Mouse (Mus musculus): Measurements from ENCODE around the gene Gm38392. TPM values are rescaled to one million over a fixed set of nuclear protein-coding genes. Genes with fewer than 3 reads are reported as not detected.

Gm38392 gene
- polyA plus RNA-seq, 1 experiment from 2014 or later: 0.20 TPM

DNA sequence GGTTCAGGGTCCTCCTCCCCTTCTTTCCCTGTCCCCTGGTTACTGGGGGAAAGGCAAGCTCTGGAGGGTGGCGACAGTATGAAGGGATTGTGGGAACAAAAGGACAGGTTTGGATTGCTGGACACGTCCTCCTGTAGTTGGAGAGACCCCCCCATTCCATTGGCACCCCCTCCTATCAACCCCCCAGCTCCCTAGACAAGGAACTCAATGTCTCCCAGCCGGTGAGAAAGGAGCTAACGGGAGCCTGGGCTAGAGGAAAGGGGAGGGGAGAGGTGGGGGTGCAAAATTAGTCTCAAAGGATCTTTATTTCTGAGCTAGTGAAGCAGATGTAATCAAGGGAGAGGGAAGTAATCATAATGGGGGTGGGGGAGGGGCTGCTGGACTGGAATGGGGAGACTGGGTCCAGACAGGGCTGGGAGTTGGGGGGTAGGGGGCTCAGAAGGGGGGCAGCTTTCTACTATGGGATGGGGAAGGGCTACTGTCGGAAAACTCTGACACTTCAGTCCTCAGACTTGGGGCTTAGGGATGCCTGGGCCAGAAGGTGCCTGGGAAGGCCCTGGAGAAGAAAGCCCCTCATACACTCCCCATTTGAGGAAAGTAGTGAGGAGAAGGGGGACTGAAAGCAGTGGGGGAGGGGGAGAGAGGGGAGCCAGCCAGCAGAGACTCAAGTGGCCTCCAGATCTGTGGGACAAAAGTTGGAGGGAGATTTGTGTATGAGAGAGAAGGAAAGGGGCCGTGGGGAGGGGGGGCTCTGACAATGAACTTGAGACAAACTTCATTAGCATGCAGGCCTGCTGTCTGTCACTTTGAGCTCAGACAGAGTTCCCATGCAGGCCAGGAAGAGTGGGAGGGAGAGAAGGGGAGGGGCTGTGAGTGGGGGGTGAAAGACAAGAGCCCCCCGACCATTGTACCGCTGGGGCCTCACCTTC is 81.2 kb downstream of the Gm38392 start:
- no peaks in the 10 kb centered on the region for H3K9me3 ChIP-seq (ENCODE audit: control insufficient read depth, low read length)
- H3K9ac ChIP-seq (ENCODE audit: low read depth, low read length): peak overlapping the region; percentile 31; the same call in 1 of the 2 replicates
- H3K27ac ChIP-seq (ENCODE audit: low read depth, low read length): peak overlapping the region; percentile 97
- under 1% methylated on average over 8 of the region's 8 CpGs for WGBS
- H3K27me3 ChIP-seq (ENCODE audit: control insufficient read depth, insufficient read depth, low read length): peaks cover 73% of the 10 kb centered on the region
- no peaks in the 10 kb centered on the region for H3K36me3 ChIP-seq (ENCODE audit: control insufficient read depth, insufficient read depth, low read length)
- H3K4me3 ChIP-seq (ENCODE audit: low read depth, low read length): peak overlapping the region; percentile 55; the same call in 1 of the 2 replicates
- DNase-seq (ENCODE audit: low spot score): peak; percentile 80
- peak; percentile 82 for ATAC-seq (ENCODE audit: low FRiP score)
- peak overlapping the region; percentile 65 for H3K4me2 ChIP-seq (replicated peaks; ENCODE audit: low read depth, low read length)
- H3K4me1 ChIP-seq (replicated peaks; ENCODE audit: control insufficient read depth, insufficient read depth, low read length): peaks cover 13% of the 10 kb centered on the region

- DNase-seq (ENCODE audit: low spot score): peak; percentile 53
- H3K9ac ChIP-seq (ENCODE audit: low read depth, low read length): no peak overlapping the region
Observed at GRCm38 (mm10) chr3:88205176-88205562, 81.8 kb downstream of the Gm38392 start.

GRCm38 (mm10) chr3:88204751-88205150 is 82.3 kb downstream of the Gm38392 start:
- Histone ChIP-seq H3K4me2 (replicated peaks; ENCODE audit: low read depth, low read length) (no peak overlapping the region), H3K36me3 (ENCODE audit: control insufficient read depth, insufficient read depth, low read length) (no peaks in the 10 kb centered on the region), H3K9ac (ENCODE audit: low read depth, low read length) (no peak overlapping the region), H3K9me3 (ENCODE audit: control insufficient read depth, low read length) (no peaks in the 10 kb centered on the region), H3K27ac (ENCODE audit: low read depth, low read length) (peak overlapping the region; percentile 97), H3K27me3 (ENCODE audit: control insufficient read depth, insufficient read depth, low read length) (peaks cover 71% of the 10 kb centered on the region), H3K4me1 (replicated peaks; ENCODE audit: control insufficient read depth, insufficient read depth, low read length) (peaks cover 18% of the 10 kb centered on the region), H3K4me3 (ENCODE audit: low read depth, low read length) (no peak overlapping the region)
- ATAC-seq (ENCODE audit: low FRiP score) (no peak), DNase-seq (ENCODE audit: low spot score) (peak; percentile 39)
- WGBS: 22% methylated on average over 1 of the region's 1 CpGs

More at GRCm38 (mm10) chr3:88205176-88205562, 81.8 kb downstream of the Gm38392 start:
- ATAC-seq (ENCODE audit: low FRiP score): peak; percentile 15
- Histone ChIP-seq H3K27me3 (ENCODE audit: control insufficient read depth, insufficient read depth, low read length) (peaks cover 74% of the 10 kb centered on the region), H3K4me3 (ENCODE audit: low read depth, low read length) (no peak overlapping the region), H3K36me3 (ENCODE audit: control insufficient read depth, insufficient read depth, low read length) (no peaks in the 10 kb centered on the region), H3K4me1 (replicated peaks; ENCODE audit: control insufficient read depth, insufficient read depth, low read length) (peaks cover 17% of the 10 kb centered on the region), H3K9me3 (ENCODE audit: control insufficient read depth, low read length) (no peaks in the 10 kb centered on the region), H3K4me2 (replicated peaks; ENCODE audit: low read depth, low read length) (no peak overlapping the region), H3K27ac (ENCODE audit: low read depth, low read length) (peak overlapping the region; percentile 97)
- 5% methylated on average over 4 of the region's 4 CpGs for WGBS

- peak overlapping the region; percentile 14 for H3K4me2 ChIP-seq (replicated peaks; ENCODE audit: low read depth, low read length)
- ATAC-seq (ENCODE audit: low FRiP score): no peak
Observed at GRCm38 (mm10) chr3:88203999-88204700, 82.9 kb downstream of the Gm38392 start.

DNA sequence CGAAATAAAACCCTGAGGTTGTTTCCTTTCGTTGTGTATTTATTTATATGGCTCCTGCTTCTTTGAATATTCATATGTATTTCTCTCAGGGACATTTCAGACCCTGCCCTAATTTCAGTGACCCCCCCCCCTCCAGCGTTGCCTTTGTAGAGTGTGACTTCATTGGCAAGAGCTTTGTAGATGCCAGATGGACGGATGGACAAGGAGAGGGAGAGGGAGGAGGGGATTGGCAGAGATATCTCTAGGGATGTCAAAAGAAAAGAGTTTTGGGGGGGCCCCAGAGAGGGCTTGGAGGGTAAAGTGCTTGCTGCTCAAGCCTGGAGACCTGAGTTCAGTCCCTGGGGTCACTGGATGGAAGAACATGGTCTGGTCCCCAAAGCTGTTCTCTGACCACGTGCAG is 83.6 kb downstream of the Gm38392 start:
- DNase-seq (ENCODE audit: low spot score): peak; percentile 20
- ATAC-seq (ENCODE audit: low FRiP score): no peak
- no peak overlapping the region for H3K4me3 ChIP-seq (ENCODE audit: low read depth, low read length)
- H3K4me1 ChIP-seq (replicated peaks; ENCODE audit: control insufficient read depth, insufficient read depth, low read length): peaks cover 20% of the 10 kb centered on the region
- peaks cover 65% of the 10 kb centered on the region for H3K27me3 ChIP-seq (ENCODE audit: control insufficient read depth, insufficient read depth, low read length)
- H3K4me2 ChIP-seq (replicated peaks; ENCODE audit: low read depth, low read length): peak overlapping the region; percentile 14; the same call in 1 of the 2 replicates
- no peaks in the 10 kb centered on the region for H3K36me3 ChIP-seq (ENCODE audit: control insufficient read depth, insufficient read depth, low read length)
- WGBS: 11% methylated on average over 5 of the region's 5 CpGs
- H3K9ac ChIP-seq (ENCODE audit: low read depth, low read length): peak overlapping the region; percentile 49; the same call in 1 of the 2 replicates
- peak overlapping the region; percentile 97 for H3K27ac ChIP-seq (ENCODE audit: low read depth, low read length)
- H3K9me3 ChIP-seq (ENCODE audit: control insufficient read depth, low read length): no peaks in the 10 kb centered on the region

More at GRCm38 (mm10) chr3:88203999-88204700, 82.9 kb downstream of the Gm38392 start:
- Histone ChIP-seq H3K27me3 (ENCODE audit: control insufficient read depth, insufficient read depth, low read length) (peaks cover 67% of the 10 kb centered on the region), H3K27ac (ENCODE audit: low read depth, low read length) (peak overlapping the region; percentile 97), H3K9ac (ENCODE audit: low read depth, low read length) (peak overlapping the region; percentile 49), H3K9me3 (ENCODE audit: control insufficient read depth, low read length) (no peaks in the 10 kb centered on the region), H3K4me3 (ENCODE audit: low read depth, low read length) (no peak overlapping the region), H3K36me3 (ENCODE audit: control insufficient read depth, insufficient read depth, low read length) (no peaks in the 10 kb centered on the region), H3K4me1 (replicated peaks; ENCODE audit: control insufficient read depth, insufficient read depth, low read length) (peaks cover 18% of the 10 kb centered on the region)
- 5% methylated on average over 7 of the region's 7 CpGs for WGBS
- DNase-seq (ENCODE audit: low spot score): peak; percentile 37

GRCm38 (mm10) chr3:88202986-88203385 is 84.0 kb downstream of the Gm38392 start:
- no peaks in the 10 kb centered on the region for H3K36me3 ChIP-seq (ENCODE audit: control insufficient read depth, insufficient read depth, low read length)
- WGBS: 4% methylated on average over 6 of the region's 6 CpGs
- H3K9me3 ChIP-seq (ENCODE audit: control insufficient read depth, low read length): no peaks in the 10 kb centered on the region
- DNase-seq (ENCODE audit: low spot score) (peak; percentile 41), ATAC-seq (ENCODE audit: low FRiP score) (no peak)
- no peak overlapping the region for H3K4me3 ChIP-seq (ENCODE audit: low read depth, low read length)
- H3K9ac ChIP-seq (ENCODE audit: low read depth, low read length): peak overlapping the region; percentile 42; the same call in 1 of the 2 replicates
- H3K4me2 ChIP-seq (replicated peaks; ENCODE audit: low read depth, low read length): peak overlapping the region; percentile 15; the same call in 1 of the 2 replicates
- H3K27me3 ChIP-seq (ENCODE audit: control insufficient read depth, insufficient read depth, low read length): peaks cover 63% of the 10 kb centered on the region
- H3K27ac ChIP-seq (ENCODE audit: low read depth, low read length): peak overlapping the region; percentile 97
- peaks cover 24% of the 10 kb centered on the region for H3K4me1 ChIP-seq (replicated peaks; ENCODE audit: control insufficient read depth, insufficient read depth, low read length)

- peak; percentile 45 for DNase-seq (ENCODE audit: low spot score)
- no peaks in the 10 kb centered on the region for H3K36me3 ChIP-seq (ENCODE audit: control insufficient read depth, insufficient read depth, low read length)
- H3K9me3 ChIP-seq (ENCODE audit: control insufficient read depth, low read length): no peaks in the 10 kb centered on the region
- peaks cover 27% of the 10 kb centered on the region for H3K4me1 ChIP-seq (replicated peaks; ENCODE audit: control insufficient read depth, insufficient read depth, low read length)
- no peak for ATAC-seq (ENCODE audit: low FRiP score)
- peak overlapping the region; percentile 44; the same call in 1 of the 2 replicates for H3K4me3 ChIP-seq (ENCODE audit: low read depth, low read length)
- peak overlapping the region; percentile 86 for H3K4me2 ChIP-seq (replicated peaks; ENCODE audit: low read depth, low read length)
- H3K9ac ChIP-seq (ENCODE audit: low read depth, low read length): peak overlapping the region; percentile 84
- WGBS: 17% methylated on average over 5 of the region's 5 CpGs
- no peak overlapping the region for H3K27ac ChIP-seq (ENCODE audit: low read depth, low read length)
- H3K27me3 ChIP-seq (ENCODE audit: control insufficient read depth, insufficient read depth, low read length): peaks cover 62% of the 10 kb centered on the region
Observed at GRCm38 (mm10) chr3:88201640-88202039, 85.4 kb downstream of the Gm38392 start.

GRCm38 (mm10) chr3:88200972-88201330 is 86.1 kb downstream of the Gm38392 start:
- ATAC-seq (ENCODE audit: low FRiP score) (no peak), DNase-seq (ENCODE audit: low spot score) (peak; percentile 65)
- H3K9me3 ChIP-seq (ENCODE audit: control insufficient read depth, low read length): no peaks in the 10 kb centered on the region
- peaks cover 27% of the 10 kb centered on the region for H3K4me1 ChIP-seq (replicated peaks; ENCODE audit: control insufficient read depth, insufficient read depth, low read length)
- H3K4me2 ChIP-seq (replicated peaks; ENCODE audit: low read depth, low read length): peak overlapping the region; percentile 86
- H3K27ac ChIP-seq (ENCODE audit: low read depth, low read length): peak overlapping the region; percentile 72
- WGBS: under 1% methylated on average over 37 of the region's 37 CpGs
- H3K9ac ChIP-seq (ENCODE audit: low read depth, low read length): peak overlapping the region; percentile 84
- no peaks in the 10 kb centered on the region for H3K36me3 ChIP-seq (ENCODE audit: control insufficient read depth, insufficient read depth, low read length)
- H3K27me3 ChIP-seq (ENCODE audit: control insufficient read depth, insufficient read depth, low read length): peaks cover 58% of the 10 kb centered on the region
- peak overlapping the region; percentile 44 for H3K4me3 ChIP-seq (ENCODE audit: low read depth, low read length)

Measured in hindbrain, embryonic 11.5 days (tissue).